Mouse (Mus musculus) heart, adult 9 months (tissue): Measurements from ENCODE around the gene Gpr141.

ENCODE experiments used
- DNase-seq, 2 experiments: peaks; one replicate each; pipeline ENCODE4 v3.0.0; 2022; ENCODE audit warnings: low spot score in 2 of 2

The Gpr141 gene

GRCm38 (mm10) chr13:19730826-19731225, 93.2 kb downstream of the Gpr141 start:
- DNase-seq, result peak in 1 of 2 experiments; percentile 19

GRCm38 (mm10) chr13:19718954-19719353, 105.1 kb downstream of the Gpr141 start:
- DNase-seq, result peak; percentile 18 to 26

- DNase-seq, result no peak
Measured at GRCm38 (mm10) chr13:19717201-19717600, 106.9 kb downstream of the Gpr141 start.

GRCm38 (mm10) chr13:19703806-19704205, 120.3 kb downstream of the Gpr141 start:
- DNase-seq, result no peak

- no peak for DNase-seq
Measured at GRCm38 (mm10) chr13:19701443-19702078, 122.5 kb downstream of the Gpr141 start.

GRCm38 (mm10) chr13:19700733-19701442, 123.2 kb downstream of the Gpr141 start:
- peak; percentile 7 to 19 for DNase-seq
